Mouse (Mus musculus) lung, postnatal 0 days (tissue): ENCODE measurements around the gene Zkscan2.

ENCODE experiments used
- CTCF ChIP-seq: IDR thresholded peaks from 2 replicates; pipeline ENCODE4 v1.5.1; 2016; ENCODE audit warnings: antibody characterized with exemption, mild to moderate bottlenecking
- EP300 ChIP-seq: IDR thresholded peaks from 2 replicates; pipeline ENCODE4 v1.6.1; 2016; ENCODE audit warnings: antibody characterized with exemption, mild to moderate bottlenecking, control low read depth

DNA sequence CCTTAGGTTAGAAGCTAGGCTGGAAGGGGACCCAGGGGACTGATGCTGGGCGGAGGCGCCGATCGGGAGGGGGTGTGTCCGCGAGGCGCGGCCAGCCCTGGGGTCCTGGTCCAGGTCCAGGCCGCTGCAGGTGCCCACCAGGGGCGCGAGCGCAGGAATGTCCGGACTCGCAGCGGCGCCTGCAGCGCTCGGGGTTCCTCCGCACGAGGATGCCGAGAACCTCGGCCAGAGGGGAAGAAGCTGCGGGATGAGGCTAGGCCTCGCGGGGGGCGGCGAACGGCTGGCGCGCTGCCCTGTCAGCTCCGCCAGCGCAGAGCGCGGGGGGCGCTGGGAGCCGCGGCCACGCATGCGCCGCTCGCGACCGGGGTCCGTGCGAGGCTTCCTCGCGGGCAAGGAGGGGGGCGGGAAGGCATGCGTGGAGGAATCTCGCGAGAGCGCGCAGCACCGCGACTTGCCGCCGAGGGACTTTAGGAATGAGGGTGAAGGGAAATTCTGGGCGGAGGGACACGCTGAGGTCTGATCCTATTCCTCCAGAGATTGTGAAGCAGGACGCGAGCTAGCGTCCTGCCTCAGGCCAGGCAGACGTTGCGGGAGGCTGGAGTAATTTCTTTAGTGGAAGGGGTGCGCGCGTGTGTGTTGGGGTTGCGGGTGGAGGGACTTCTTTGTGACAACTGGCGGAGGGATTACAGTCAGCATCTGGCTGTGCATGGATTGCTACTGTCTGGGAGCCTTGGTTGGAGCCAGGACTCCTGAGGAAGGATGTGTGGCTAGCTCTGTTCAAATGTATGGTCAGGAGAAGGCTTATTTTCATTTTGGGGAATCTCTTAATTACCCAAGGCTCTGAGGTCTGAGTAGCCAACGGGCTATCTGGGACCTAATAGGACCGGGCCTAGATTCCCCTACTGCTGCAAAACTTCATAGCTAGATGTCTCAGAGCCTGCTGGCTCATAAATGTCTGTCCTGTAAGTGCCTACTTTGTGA lies at the start of gene Zkscan2:
- TF ChIP-seq EP300, result no peak
- 0 out of 2 replicates have a peak, but pooled peaks have one; percentile 10 for TF ChIP-seq CTCF
